In genomic region chr1:120122634-120123383, GRCm38 (mm10) we compare ENCODE assay signal across 17 mouse cellular contexts. TPM values are rescaled to one million over a fixed set of nuclear protein-coding genes. Genes with fewer than 3 reads are reported as not detected.
DNase-seq lines count a peak whose midpoint lies in the region; ATAC-seq and TF ChIP-seq lines count a peak whose summit lies in the region.
"Had no signal": no experiment of that assay in that cellular context is flagged by ENCODE, and none has a peak within 500 bp of the region (broad histone marks: within the 10 kb centered on the region; RNA-seq: fewer than 3 reads in every experiment).

No protein-coding gene starts in this region.

- no peaks in the 10 kb centered on the region for H3K79me2 ChIP-seq in heart, adult 2 months (replicated peaks; ENCODE audit: control insufficient read depth, insufficient read depth, low read length)

- H3K4me1 ChIP-seq in erythroblast, embryonic 14.5 days (ENCODE audit: control insufficient read depth), result peaks cover 46% of the 10 kb centered on the region
- H3K4me1 ChIP-seq in ES-E14 (ENCODE audit: control insufficient read depth in 2 of 2, insufficient read depth in 2 of 2, low read length in 2 of 2, poor library complexity in 1 of 2), result peaks cover 4 to 9% of the 10 kb centered on the region in 2 experiments; a peak in 2 of 4 replicates
- H3K4me1 ChIP-seq in intestine, embryonic 16.5 days (ENCODE audit: control insufficient read depth, insufficient read depth, low read length), result peaks cover 19% of the 10 kb centered on the region
- H3K4me1 ChIP-seq in megakaryocyte, embryonic 14.5 days, result peaks cover 60% of the 10 kb centered on the region
- peaks cover 11% of the 10 kb centered on the region for H3K4me1 ChIP-seq in heart, adult 2 months (ENCODE audit: control insufficient read depth, insufficient read depth, low read length)

- no peak for TF ChIP-seq CTCF in heart, adult 2 months (IDR thresholded peaks at IDR 0.05)

- no peaks in the 10 kb centered on the region for H3K9me3 ChIP-seq in erythroblast, embryonic 14.5 days (ENCODE audit: control insufficient read depth, low read length)
- H3K9me3 ChIP-seq in ES-E14 (ENCODE audit: control insufficient read depth, insufficient read depth, low read depth, low read length), result no peaks in the 10 kb centered on the region
- H3K9me3 ChIP-seq in intestine, embryonic 16.5 days (ENCODE audit: control insufficient read depth, low read length), result no peaks in the 10 kb centered on the region
- H3K9me3 ChIP-seq in megakaryocyte, embryonic 14.5 days, result no peaks in the 10 kb centered on the region
- H3K9me3 ChIP-seq: heart, embryonic 13.5 days; kidney, embryonic 15.5 days; midbrain, embryonic 13.5 days had no signal

- TF ChIP-seq EP300 in heart, adult 2 months (IDR thresholded peaks at IDR 0.05; ENCODE audit: insufficient read depth, low read depth, low read length), result no peak

- peak overlapping the region; percentile 69; the same call in 1 of the 2 replicates for H3K4me2 ChIP-seq in intestine, embryonic 16.5 days (ENCODE audit: low read depth, low read length)

- H3K36me3 ChIP-seq in erythroblast, embryonic 14.5 days (ENCODE audit: control insufficient read depth), result peaks cover 8% of the 10 kb centered on the region
- no peaks in the 10 kb centered on the region; the same call in 1 of the 2 replicates for H3K36me3 ChIP-seq in ES-E14 (ENCODE audit: control insufficient read depth, insufficient read depth, low read length, poor library complexity, severe bottlenecking)
- H3K36me3 ChIP-seq in intestine, embryonic 16.5 days (ENCODE audit: control insufficient read depth, insufficient read depth, low read length), result no peaks in the 10 kb centered on the region
- H3K36me3 ChIP-seq in megakaryocyte, embryonic 14.5 days (replicated peaks; ENCODE audit: low read length), result peaks cover 19% of the 10 kb centered on the region
- peaks cover 3% of the 10 kb centered on the region for H3K36me3 ChIP-seq in heart, adult 2 months (ENCODE audit: control insufficient read depth, insufficient read depth, low read length)
- H3K36me3 ChIP-seq: midbrain, embryonic 13.5 days had no signal

- WGBS in intestine, embryonic 16.5 days, result 93% methylated on average over 8 of the region's 8 CpGs
- WGBS in heart, adult 2 months, result 86% methylated on average over 8 of the region's 8 CpGs

- intact Hi-C loops in heart, adult 2 months (cut with DNase I), result loop anchor here (5.0 kb wide), 1 partner anchor 286 kb away; the partner anchor contains the start of gene Ptpn4

- ATAC-seq in erythroblast, adult 5-6 weeks (replicated peaks; ENCODE audit: low FRiP score, poor library complexity, severe bottlenecking), result no peak
- no peak for ATAC-seq in intestine, embryonic 16.5 days
- ATAC-seq: forebrain, embryonic 16.5 days; midbrain, embryonic 13.5 days had no signal

- no peak overlapping the region for H3K27ac ChIP-seq in ES-E14 (ENCODE audit: insufficient read depth, low read depth, low read length, poor library complexity, severe bottlenecking)
- H3K27ac ChIP-seq in intestine, embryonic 16.5 days (ENCODE audit: low read length), result peak overlapping the region; percentile 94; the same call in 1 of the 2 replicates
- no peak overlapping the region for H3K27ac ChIP-seq in heart, adult 2 months
- H3K27ac ChIP-seq: midbrain, embryonic 13.5 days had no signal

- TF ChIP-seq POLR2A in heart, adult 2 months (IDR thresholded peaks at IDR 0.05; ENCODE audit: insufficient read depth, low read depth, low read length), result no peak

- DNase-seq in ES-E14 (ENCODE audit: low read depth, low spot score), result no peak
- DNase-seq in cerebellum, adult 8-10 months, result no peak
- no peak for DNase-seq in layer of hippocampus, postnatal 25 days (ENCODE audit: extremely low spot score in 1 of 2, low spot score in 1 of 2)
- no peak for DNase-seq in heart, adult 2 months
- DNase-seq: adrenal gland, postnatal 36 days; cerebellum, postnatal 10 days; gastrocnemius, postnatal 14 days; heart, postnatal 4 days; lung, postnatal 10 days had no signal

- in situ Hi-C loops in ES-E14 (cut with MboI; ENCODE audit: low sequenced_read_pairs in 2 of 2, unreplicated experiment in 2 of 2), result no loop called here

- no peaks in the 10 kb centered on the region for H3K27me3 ChIP-seq in erythroblast, embryonic 14.5 days (ENCODE audit: control insufficient read depth)
- no peaks in the 10 kb centered on the region for H3K27me3 ChIP-seq in intestine, embryonic 16.5 days (replicated peaks; ENCODE audit: control insufficient read depth, insufficient read depth, low read length)
- H3K27me3 ChIP-seq in megakaryocyte, embryonic 14.5 days (replicated peaks), result no peaks in the 10 kb centered on the region
- H3K27me3 ChIP-seq in heart, adult 2 months (ENCODE audit: control insufficient read depth, insufficient read depth, low read length), result no peaks in the 10 kb centered on the region
- H3K27me3 ChIP-seq: heart, embryonic 13.5 days; kidney, embryonic 15.5 days; midbrain, embryonic 13.5 days had no signal

- 0 out of 2 replicates have a peak overlapping the region, but pooled peaks have one; percentile 19 for H3K9ac ChIP-seq in ES-E14 (ENCODE audit: insufficient read depth, low read depth, low read length, poor library complexity, severe bottlenecking)
- H3K9ac ChIP-seq in intestine, embryonic 16.5 days (ENCODE audit: low read depth, low read length), result peak overlapping the region; percentile 74; the same call in 1 of the 2 replicates
- H3K9ac ChIP-seq in heart, adult 2 months (ENCODE audit: low read depth, low read length), result no peak overlapping the region
- H3K9ac ChIP-seq: kidney, embryonic 15.5 days; midbrain, embryonic 13.5 days had no signal

- H3K4me3 ChIP-seq in erythroblast, embryonic 14.5 days (replicated peaks), result peak overlapping the region; percentile 92
- no peak overlapping the region for H3K4me3 ChIP-seq in ES-E14 (ENCODE audit: insufficient read depth in 1 of 2, low read depth in 1 of 2, low read length in 2 of 2, poor library complexity in 1 of 2, severe bottlenecking in 1 of 2)
- H3K4me3 ChIP-seq in intestine, embryonic 16.5 days (ENCODE audit: low read length), result no peak overlapping the region
- H3K4me3 ChIP-seq in megakaryocyte, embryonic 14.5 days (replicated peaks), result peak overlapping the region; percentile 97
- no peak overlapping the region for H3K4me3 ChIP-seq in heart, adult 2 months
- H3K4me3 ChIP-seq: kidney, embryonic 15.5 days; midbrain, embryonic 13.5 days had no signal

TF ChIP-seq in ES-E14, 5 proteins besides CTCF, POLR2A, EP300 and RAD21:
- TF ChIP-seq ZNF384 (IDR thresholded peaks at IDR 0.05; ENCODE audit: low read depth, low read length), result no peak

RNA-seq across cellular contexts. Expression of gene 3110009E18Rik, which starts 1.8 kb away (rescaled TPM):
- 0.10 TPM in 1 of 2 replicates, not detected in the other for polyA plus RNA-seq in erythroblast, embryonic 14.5 days (2012)
- 6.5 and 8.2 TPM in 2 replicates for total RNA-seq in erythroblast, adult 5-6 weeks (2015; ENCODE audit: low replicate concordance)
- total RNA-seq in erythroblast, adult 5-6 weeks (2017; ENCODE audit: low replicate concordance), result not detected in 2 replicates
- 5.3 and 8.3 TPM in 2 replicates for total RNA-seq in ES-E14 (2012; rRNA removed)
- polyA plus RNA-seq in intestine, embryonic 16.5 days (2015; fragmentation: Nextera tagmentation; extraction: Ambion mirVana), result 13.2 and 14.6 TPM in 2 replicates
- polyA plus RNA-seq in megakaryocyte, embryonic 14.5 days (2012; ENCODE audit: insufficient read depth, low replicate concordance), result 2.6 TPM in 1 of 2 replicates, not detected in the other
- total RNA-seq in layer of hippocampus, postnatal 25 days (2021), result 10 to 100 TPM in 1 of 2 experiments, 1 to 10 TPM in 1; 9.2 to 10.1 TPM
- 1 to 10 TPM; 5.2 to 5.8 TPM for total RNA-seq in heart, adult 2 months (2021)
- polyA plus RNA-seq in heart, adult 2 months (2012; rRNA removed), result 2.5 and 4.8 TPM in 2 replicates

RNA-seq across cellular contexts. Expression of gene Dbi, which starts 1.9 kb away (rescaled TPM):
- 0.37 and 0.79 TPM in 2 replicates for polyA plus RNA-seq in erythroblast, embryonic 14.5 days (2012)
- total RNA-seq in erythroblast, adult 5-6 weeks (2015; ENCODE audit: low replicate concordance), result 59.9 and 82.1 TPM in 2 replicates
- total RNA-seq in erythroblast, adult 5-6 weeks (2017; ENCODE audit: low replicate concordance), result 73.0 and 77.2 TPM in 2 replicates
- 210 and 259 TPM in 2 replicates for total RNA-seq in ES-E14 (2012; rRNA removed)
- polyA plus RNA-seq in intestine, embryonic 16.5 days (2015; fragmentation: Nextera tagmentation; extraction: Ambion mirVana), result 1,842 and 2,069 TPM in 2 replicates
- 21.0 TPM in 1 of 2 replicates, not detected in the other for polyA plus RNA-seq in megakaryocyte, embryonic 14.5 days (2012; ENCODE audit: insufficient read depth, low replicate concordance)
- 100 to 1,000 TPM; 387 to 439 TPM for total RNA-seq in layer of hippocampus, postnatal 25 days (2021)
- total RNA-seq in heart, adult 2 months (2021), result 100 to 1,000 TPM; 251 to 264 TPM
- 327 and 335 TPM in 2 replicates for polyA plus RNA-seq in heart, adult 2 months (2012; rRNA removed)

RNA-seq across cellular contexts. Expression of gene Tmem37, which starts 48.9 kb away (rescaled TPM):
- polyA plus RNA-seq in erythroblast, embryonic 14.5 days (2012), result 0.07 and 0.08 TPM in 2 replicates
- total RNA-seq in erythroblast, adult 5-6 weeks (2015; ENCODE audit: low replicate concordance), result 1.5 TPM in 1 of 2 replicates, not detected in the other
- not detected in 2 replicates for total RNA-seq in erythroblast, adult 5-6 weeks (2017; ENCODE audit: low replicate concordance)
- 15.1 and 26.7 TPM in 2 replicates for total RNA-seq in ES-E14 (2012; rRNA removed)
- polyA plus RNA-seq in intestine, embryonic 16.5 days (2015; fragmentation: Nextera tagmentation; extraction: Ambion mirVana), result 108 and 129 TPM in 2 replicates
- 4.5 and 4.6 TPM in 2 replicates for polyA plus RNA-seq in megakaryocyte, embryonic 14.5 days (2012; ENCODE audit: insufficient read depth, low replicate concordance)
- 1 to 10 TPM in 1 of 2 experiments, under 1 TPM in 1; 0.94 to 1.1 TPM for total RNA-seq in layer of hippocampus, postnatal 25 days (2021)
- 1 to 10 TPM; 5.6 to 7.5 TPM for total RNA-seq in heart, adult 2 months (2021)
- 9.0 and 29.3 TPM in 2 replicates for polyA plus RNA-seq in heart, adult 2 months (2012; rRNA removed)

Comparison
In these comparisons a context has a peak if more than half of its experiments do, and no peak if none do; other contexts are left out.
1. H3K4me3 ChIP-seq: peak in erythroblast, embryonic 14.5 days (single experiment) and megakaryocyte, embryonic 14.5 days (single experiment); none in ES-E14 (0 of 2), intestine, embryonic 16.5 days (single experiment) and heart, adult 2 months (single experiment).